Mouse (Mus musculus) ES-Bruce4 (cell line): ENCODE results near the gene Abcg4. TPM values are rescaled to one million over a fixed set of nuclear protein-coding genes. Genes with fewer than 3 reads are reported as not detected.

Experiments
- H3K27ac ChIP-seq: 2 replicates; pipeline ENCODE4 v1.5.1; 2012; ENCODE audit warnings: low read length, inconsistent platforms; ENCODE audit not compliant: insufficient read depth
- H3K27me3 ChIP-seq: 2 replicates; pipeline ENCODE4 v1.6.1; 2012; ENCODE audit warnings: mild to moderate bottlenecking, low read length, inconsistent platforms; ENCODE audit not compliant: control insufficient read depth, poor library complexity, insufficient read depth, severe bottlenecking
- H3K36me3 ChIP-seq: 2 replicates; pipeline ENCODE4 v1.6.1; 2012; ENCODE audit warnings: inconsistent platforms, mild to moderate bottlenecking, low read length, moderate library complexity; ENCODE audit not compliant: control insufficient read depth, poor library complexity, insufficient read depth, severe bottlenecking
- H3K4me1 ChIP-seq: one replicate; pipeline ENCODE4 v1.8.1; 2011; ENCODE audit warnings: low read length; ENCODE audit not compliant: control insufficient read depth, insufficient read depth
- H3K4me3 ChIP-seq: 2 replicates; pipeline ENCODE4 v1.5.1; 2011; ENCODE audit warnings: low read depth, mild to moderate bottlenecking, low read length
- H3K9ac ChIP-seq: 2 replicates; pipeline ENCODE4 v1.6.1; 2012; ENCODE audit warnings: low read depth, mild to moderate bottlenecking, inconsistent platforms; ENCODE audit not compliant: poor library complexity, severe bottlenecking
- H3K9me3 ChIP-seq: replicated peaks from 2 replicates; pipeline ENCODE4 v1.6.1; 2012; ENCODE audit warnings: mild to moderate bottlenecking, low read length, inconsistent platforms; ENCODE audit not compliant: control insufficient read depth, poor library complexity, insufficient read depth, severe bottlenecking
- CTCF ChIP-seq: IDR thresholded peaks from one replicate; pipeline ENCODE4 v1.8.1; 2011; ENCODE audit warnings: low read depth, low read length
- EP300 ChIP-seq: IDR thresholded peaks from 2 replicates; pipeline ENCODE4 v1.6.1; 2011; ENCODE audit warnings: low read depth, low read length; ENCODE audit not compliant: insufficient read depth
- POLR2A ChIP-seq: IDR thresholded peaks from one replicate; pipeline ENCODE4 v1.8.1; 2011; ENCODE audit warnings: low read length; ENCODE audit not compliant: insufficient read depth
- polyA plus RNA-seq: library from polyadenylated mRNA; stranded (reverse); fragments of >200 nt; gene quantifications from 2 replicates; pipeline ENCODE4 v1.2.4, GENCODE M21; 2011; ENCODE audit warnings: low read depth; ENCODE audit not compliant: missing spikeins, insufficient read depth, insufficient read length

Abcg4 gene
- polyA plus RNA-seq, 1 experiment, result 1.3 TPM

DNA sequence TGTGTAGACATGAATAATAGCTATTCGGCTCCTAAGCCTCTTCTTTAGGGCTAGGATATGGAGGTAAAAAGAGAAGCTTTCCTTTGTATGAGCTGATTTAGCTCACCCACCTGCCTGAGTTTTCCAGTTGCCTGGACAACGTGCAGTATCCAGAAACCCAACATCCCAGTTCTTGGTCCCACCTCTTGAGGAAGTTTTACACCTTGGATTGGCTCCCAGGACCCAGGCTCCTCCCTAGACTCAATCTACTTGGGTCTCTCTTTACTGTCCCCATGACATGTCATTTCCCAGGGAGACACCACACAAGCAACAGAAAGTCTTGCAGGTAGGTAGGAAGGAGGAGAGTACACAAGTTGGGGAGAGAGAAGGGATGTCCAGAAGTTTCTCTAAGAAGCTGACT lies 48.0 kb downstream of the Abcg4 start, which contains the start of gene Ccdc153:
TSS of gene Ccdc153 (plus strand) at position 278 of the 400 bp plus-strand sequence.
- H3K27ac ChIP-seq, result no peak within 1 kb of the TSS
- no peak within 1 kb of the TSS for H3K4me3 ChIP-seq
- no peak within 1 kb of the TSS for H3K9ac ChIP-seq

DNA sequence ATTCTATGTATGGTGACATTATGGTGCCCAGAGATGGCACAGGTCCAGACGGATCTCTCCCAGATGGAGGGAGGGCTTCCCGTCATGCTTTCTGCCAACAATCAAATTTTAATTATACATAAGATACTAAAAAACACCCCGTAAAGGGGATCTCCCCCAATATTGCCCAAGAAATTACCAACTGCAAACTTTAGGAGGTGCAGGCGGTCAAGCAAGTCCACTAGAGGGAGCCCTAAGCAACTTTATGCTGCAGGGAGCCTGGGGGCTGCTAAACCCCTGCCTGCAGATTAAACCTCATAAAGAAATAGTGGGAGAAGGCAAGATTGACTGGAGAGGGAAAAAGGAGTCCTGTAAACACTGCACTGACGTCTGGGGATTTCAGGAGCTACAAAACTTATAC lies 49.0 kb downstream of the Abcg4 start:
- H3K9me3 ChIP-seq, result no peaks in the 10 kb centered on the region
- no peaks in the 10 kb centered on the region for H3K36me3 ChIP-seq
- H3K27ac ChIP-seq, result no peak overlapping the region
- TF ChIP-seq POLR2A (no peak), CTCF (peak; percentile 77)
- H3K4me3 ChIP-seq, result no peak overlapping the region
- no peaks in the 10 kb centered on the region for H3K27me3 ChIP-seq
- H3K4me1 ChIP-seq, result no peaks in the 10 kb centered on the region
- H3K9ac ChIP-seq, result no peak overlapping the region

More for the DNA sequence above, 48.0 kb downstream of the Abcg4 start, which contains the start of gene Ccdc153:
- Histone ChIP-seq H3K4me1 (no peaks in the 10 kb centered on the region), H3K27me3 (no peaks in the 10 kb centered on the region), H3K36me3 (no peaks in the 10 kb centered on the region), H3K9me3 (no peaks in the 10 kb centered on the region)
- TF ChIP-seq CTCF (no peak), POLR2A (no peak)

DNA sequence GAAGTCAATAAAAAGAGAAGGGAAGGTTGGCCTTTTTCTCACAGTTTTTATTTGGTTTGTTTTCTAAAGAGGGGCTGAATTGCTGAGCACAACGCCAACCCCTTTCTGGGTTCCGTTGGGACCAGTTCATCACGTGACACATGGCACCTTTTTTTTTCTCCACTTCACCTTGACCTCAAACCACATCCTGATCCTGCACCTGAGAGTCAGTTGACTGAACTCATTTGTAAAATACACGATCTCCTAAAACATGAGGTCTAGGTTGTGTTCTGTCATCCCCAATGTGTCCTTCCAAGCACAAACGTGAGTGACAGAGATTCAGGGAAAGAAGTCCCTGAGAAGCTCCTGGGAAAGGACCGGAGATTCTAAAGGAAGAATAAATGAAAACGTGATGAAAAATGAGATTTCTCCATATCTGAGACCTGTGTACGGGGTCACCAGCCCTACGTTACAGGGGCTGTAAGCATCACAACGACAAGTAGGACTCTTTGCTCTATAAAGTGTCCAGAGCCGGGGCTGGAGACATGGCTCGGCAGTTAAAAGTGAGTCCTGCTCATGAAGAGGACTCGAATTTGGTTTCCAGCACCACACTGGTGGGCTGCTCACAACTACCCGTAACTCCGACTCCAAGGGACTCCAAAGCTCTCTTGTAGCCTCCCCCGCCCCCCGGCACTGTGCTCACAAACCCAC lies 49.8 kb downstream of the Abcg4 start:
- Histone ChIP-seq H3K36me3 (no peaks in the 10 kb centered on the region), H3K27ac (no peak overlapping the region), H3K9me3 (no peaks in the 10 kb centered on the region), H3K27me3 (no peaks in the 10 kb centered on the region), H3K4me3 (no peak overlapping the region), H3K4me1 (no peaks in the 10 kb centered on the region), H3K9ac (no peak overlapping the region)
- TF ChIP-seq EP300, result no peak
- no peak for TF ChIP-seq CTCF
- TF ChIP-seq POLR2A, result no peak

DNA sequence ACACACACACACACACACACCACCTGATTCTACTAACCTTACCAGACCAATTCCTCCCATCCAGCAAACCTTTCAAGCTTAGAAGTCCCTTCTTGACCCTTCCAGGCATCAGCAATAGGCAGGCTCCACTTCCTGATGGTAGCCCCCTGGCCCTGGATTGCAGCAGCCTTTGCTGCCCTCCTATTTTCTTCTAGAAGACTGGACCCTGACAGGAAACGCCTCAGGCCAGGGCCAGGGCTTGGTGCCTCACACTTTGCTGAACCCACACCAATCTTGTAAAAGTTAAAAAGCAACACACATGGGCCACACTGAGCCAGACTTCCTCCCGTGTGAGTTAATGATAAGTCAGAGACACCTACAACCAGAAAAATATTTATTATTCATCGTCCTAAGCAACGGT lies 51.3 kb downstream of the Abcg4 start:
- no peaks in the 10 kb centered on the region for H3K4me1 ChIP-seq
- no peaks in the 10 kb centered on the region for H3K36me3 ChIP-seq
- no peaks in the 10 kb centered on the region for H3K9me3 ChIP-seq
- H3K27ac ChIP-seq, result no peak overlapping the region
- TF ChIP-seq EP300, result no peak
- TF ChIP-seq POLR2A, result no peak
- TF ChIP-seq CTCF, result no peak
- no peaks in the 10 kb centered on the region for H3K27me3 ChIP-seq
- H3K9ac ChIP-seq, result no peak overlapping the region
- H3K4me3 ChIP-seq, result no peak overlapping the region

DNA sequence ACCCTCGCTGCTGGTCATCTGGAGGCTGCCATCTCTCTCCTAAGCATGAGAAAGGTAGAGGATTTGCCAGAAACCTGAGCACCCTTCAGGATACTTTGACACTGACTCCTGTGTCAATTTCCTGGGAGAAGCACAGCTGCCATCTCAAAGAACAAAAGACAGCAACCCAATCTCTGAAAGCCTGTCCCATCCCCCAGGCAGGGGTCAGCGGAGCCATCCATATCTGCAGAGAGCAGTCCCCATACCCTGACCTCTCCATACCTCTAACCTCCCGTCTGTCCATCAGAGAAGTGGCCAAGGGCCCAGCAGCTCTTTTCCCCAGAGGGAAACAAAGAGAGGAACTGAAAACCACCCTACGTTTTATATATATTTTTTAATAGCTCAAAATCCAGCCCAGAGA lies 51.8 kb downstream of the Abcg4 start:
- no peaks in the 10 kb centered on the region for H3K4me1 ChIP-seq
- TF ChIP-seq CTCF (no peak), EP300 (no peak), POLR2A (no peak)
- H3K27ac ChIP-seq, result no peak overlapping the region
- no peaks in the 10 kb centered on the region for H3K27me3 ChIP-seq
- no peaks in the 10 kb centered on the region for H3K9me3 ChIP-seq
- no peak overlapping the region for H3K9ac ChIP-seq
- no peak overlapping the region for H3K4me3 ChIP-seq
- H3K36me3 ChIP-seq, result no peaks in the 10 kb centered on the region

DNA sequence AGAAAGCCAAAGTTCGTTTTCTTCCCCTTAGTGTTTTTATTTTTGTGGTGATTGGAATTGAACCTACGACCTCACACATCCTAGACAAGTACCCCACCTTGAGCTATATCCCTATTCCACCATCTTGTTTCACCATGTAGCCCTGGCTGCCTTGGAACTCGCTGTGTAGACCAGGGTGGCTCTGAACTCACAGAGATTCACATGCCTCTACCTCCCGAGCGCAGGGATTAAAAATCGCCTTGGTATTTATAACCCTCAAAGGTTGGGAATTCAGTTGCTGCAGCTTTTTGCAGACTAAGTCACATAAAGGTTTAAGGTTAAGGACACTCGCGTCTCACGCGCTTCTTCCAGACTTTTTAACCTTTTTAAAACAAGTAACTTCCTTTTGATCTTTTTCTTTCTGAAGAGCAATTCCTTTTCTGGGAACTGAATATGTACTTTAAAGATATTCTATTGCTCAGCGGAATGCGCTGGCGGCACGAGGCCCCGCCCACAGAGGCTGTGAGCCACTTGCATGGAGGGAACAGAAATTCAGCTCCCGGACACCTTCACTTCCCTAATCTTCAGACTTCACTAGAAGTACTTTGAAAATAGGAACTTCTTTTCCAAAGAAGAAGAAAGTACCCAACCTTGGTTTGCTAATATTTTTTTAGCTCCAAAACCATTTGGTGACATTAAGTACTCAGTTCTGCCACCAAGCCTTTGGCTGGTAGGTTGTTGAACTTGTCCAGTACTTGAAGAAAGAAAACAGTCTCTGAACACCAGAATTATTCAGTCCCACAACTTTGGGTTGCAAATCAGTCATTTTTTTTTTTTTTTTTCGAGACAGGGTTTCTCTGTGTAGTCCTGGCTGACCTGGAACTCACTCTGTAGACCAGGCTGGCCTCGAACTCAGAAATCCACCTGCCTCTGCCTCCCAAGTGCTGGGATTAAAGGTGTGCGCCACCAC lies 53.7 kb downstream of the Abcg4 start:
- Histone ChIP-seq H3K4me1 (no peaks in the 10 kb centered on the region), H3K36me3 (no peaks in the 10 kb centered on the region), H3K9me3 (no peaks in the 10 kb centered on the region), H3K4me3 (peak overlapping the region; percentile 80), H3K9ac (peak overlapping the region; percentile 89), H3K27me3 (no peaks in the 10 kb centered on the region), H3K27ac (peak overlapping the region; percentile 84)
- TF ChIP-seq EP300 (no peak), CTCF (no peak), POLR2A (no peak)
